Comparison of ENCODE assay signal across 23 mouse cellular contexts in the genomic region with DNA sequence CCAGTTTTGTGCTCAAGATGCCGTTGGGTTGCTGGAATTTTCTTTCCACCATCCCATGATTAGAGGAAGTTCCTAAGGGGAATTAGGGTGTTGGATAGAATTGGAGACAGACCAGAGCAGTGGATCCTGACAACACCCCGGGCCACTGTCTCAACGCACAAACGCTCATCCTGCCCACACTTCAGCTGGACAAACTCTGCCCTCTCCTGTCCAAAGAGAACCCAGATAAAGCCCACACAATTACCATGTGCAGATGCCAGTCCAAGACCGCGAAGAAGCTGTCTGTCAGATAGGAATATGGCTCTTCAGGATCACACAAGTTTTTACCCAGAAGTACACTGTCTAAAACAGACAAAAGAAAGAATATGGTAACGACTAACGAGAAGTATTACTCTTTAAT.
DNase-seq lines count a peak whose midpoint lies in the region; ATAC-seq and TF ChIP-seq lines count a peak whose summit lies in the region.
"Had no signal": no experiment of that assay in that cellular context is flagged by ENCODE, and none has a peak within 500 bp of the region (broad histone marks: within the 10 kb centered on the region; RNA-seq: fewer than 3 reads in every experiment).

No protein-coding gene starts in this region.

- no peak overlapping the region for H3K27ac ChIP-seq in kidney, adult 2 months (ENCODE audit: insufficient read depth, low read depth, low read length)
- H3K27ac ChIP-seq in midbrain, postnatal 0 days (ENCODE audit: low read depth, low read length), result no peak overlapping the region
- H3K27ac ChIP-seq in midbrain, embryonic 15.5 days, result no peak overlapping the region
- H3K27ac ChIP-seq: embryonic facial prominence, embryonic 12.5 days; forebrain, embryonic 13.5 days; hindbrain, embryonic 14.5 days; intestine, embryonic 15.5 days; limb, embryonic 10.5 days; liver, embryonic 15.5 days; neural tube, embryonic 12.5 days had no signal

- H3K9me3 ChIP-seq in midbrain, postnatal 0 days (ENCODE audit: low read length), result no peaks in the 10 kb centered on the region
- H3K9me3 ChIP-seq in midbrain, embryonic 15.5 days, result no peaks in the 10 kb centered on the region
- H3K9me3 ChIP-seq: embryonic facial prominence, embryonic 12.5 days; forebrain, embryonic 13.5 days; intestine, embryonic 15.5 days; limb, embryonic 10.5 days; liver, embryonic 15.5 days; neural tube, embryonic 12.5 days had no signal

- DNase-seq in cerebellum, postnatal 10 days, result peak; percentile 21 to 29
- no peak for DNase-seq in cerebellum, adult 11-12 months
- no peak for DNase-seq in kidney, adult 2 months
- no peak for DNase-seq in kidney, adult 11 months
- peak; percentile 19 for DNase-seq in midbrain, postnatal 0 days (ENCODE audit: low spot score)
- no peak for DNase-seq in thymus, postnatal 36 days
- DNase-seq: adrenal gland, adult 8-10 months; gastrocnemius, postnatal 25 days; heart, postnatal 14 days; kidney, postnatal 10 days; thymus, postnatal 14 days had no signal

- 72% methylated on average over 8 of the region's 8 CpGs for WGBS in kidney, adult 2 months
- 75% methylated on average over 8 of the region's 8 CpGs for WGBS in midbrain, postnatal 0 days
- WGBS in midbrain, embryonic 15.5 days, result 82% methylated on average over 8 of the region's 8 CpGs

- H3K27me3 ChIP-seq in kidney, adult 2 months (replicated peaks; ENCODE audit: control insufficient read depth, insufficient read depth, low read length), result no peaks in the 10 kb centered on the region
- H3K27me3 ChIP-seq in midbrain, postnatal 0 days (ENCODE audit: insufficient read depth, low read length), result no peaks in the 10 kb centered on the region
- H3K27me3 ChIP-seq in midbrain, embryonic 15.5 days (replicated peaks), result no peaks in the 10 kb centered on the region
- H3K27me3 ChIP-seq: embryonic facial prominence, embryonic 12.5 days; forebrain, embryonic 13.5 days; intestine, embryonic 15.5 days; liver, embryonic 15.5 days; neural tube, embryonic 12.5 days had no signal

- H3K9ac ChIP-seq in midbrain, postnatal 0 days (replicated peaks; ENCODE audit: low read length, poor library complexity, severe bottlenecking), result no peak overlapping the region
- H3K9ac ChIP-seq in midbrain, embryonic 15.5 days, result no peak overlapping the region
- H3K9ac ChIP-seq: embryonic facial prominence, embryonic 12.5 days; forebrain, embryonic 13.5 days; hindbrain, embryonic 14.5 days; intestine, embryonic 15.5 days; liver, embryonic 15.5 days; neural tube, embryonic 12.5 days had no signal

- peak; percentile 25; the same call in 1 of the 2 replicates for TF ChIP-seq CTCF in kidney, adult 2 months (conservative IDR thresholded peaks at IDR 0.05; ENCODE audit: insufficient read depth, insufficient read length, low read depth, low read length)
- TF ChIP-seq CTCF in midbrain, postnatal 0 days (IDR thresholded peaks at IDR 0.05), result peak; percentile 46

- no peak overlapping the region for H3K4me2 ChIP-seq in midbrain, postnatal 0 days (ENCODE audit: low read depth, low read length, poor library complexity, severe bottlenecking)
- H3K4me2 ChIP-seq in midbrain, embryonic 15.5 days, result no peak overlapping the region
- H3K4me2 ChIP-seq: embryonic facial prominence, embryonic 12.5 days; forebrain, embryonic 13.5 days; heart, embryonic 11.5 days; hindbrain, embryonic 14.5 days; intestine, embryonic 15.5 days; liver, embryonic 15.5 days; midbrain, embryonic 11.5 days; neural tube, embryonic 12.5 days had no signal

- H3K4me3 ChIP-seq in kidney, adult 2 months (ENCODE audit: insufficient read depth, low read depth, low read length), result no peak overlapping the region
- no peak overlapping the region for H3K4me3 ChIP-seq in midbrain, postnatal 0 days (ENCODE audit: low read depth, low read length)
- no peak overlapping the region for H3K4me3 ChIP-seq in midbrain, embryonic 15.5 days
- H3K4me3 ChIP-seq: embryonic facial prominence, embryonic 12.5 days; erythroblast, embryonic 14.5 days; forebrain, embryonic 13.5 days; intestine, embryonic 15.5 days; limb, embryonic 10.5 days; liver, embryonic 15.5 days; neural tube, embryonic 12.5 days had no signal

- no peak for ATAC-seq in midbrain, postnatal 0 days (ENCODE audit: low FRiP score)
- ATAC-seq in midbrain, embryonic 15.5 days (replicated peaks), result no peak
- ATAC-seq: forebrain, embryonic 13.5 days; intestine, embryonic 15.5 days; lung, postnatal 0 days had no signal

- no peaks in the 10 kb centered on the region for H3K4me1 ChIP-seq in kidney, adult 2 months (ENCODE audit: control insufficient read depth, insufficient read depth, low read length)
- no peaks in the 10 kb centered on the region for H3K4me1 ChIP-seq in midbrain, postnatal 0 days (ENCODE audit: insufficient read depth, low read length)
- peaks cover 3% of the 10 kb centered on the region; the same call in 1 of the 2 replicates for H3K4me1 ChIP-seq in midbrain, embryonic 15.5 days
- H3K4me1 ChIP-seq: embryonic facial prominence, embryonic 12.5 days; forebrain, embryonic 13.5 days; intestine, embryonic 15.5 days; liver, embryonic 15.5 days; neural tube, embryonic 12.5 days had no signal

- TF ChIP-seq POLR2A in kidney, adult 2 months (IDR thresholded peaks at IDR 0.05; ENCODE audit: low read depth, low read length), result no peak

- no peaks in the 10 kb centered on the region for H3K36me3 ChIP-seq in kidney, adult 2 months (ENCODE audit: control insufficient read depth, insufficient read depth, low read length)
- H3K36me3 ChIP-seq in midbrain, postnatal 0 days (ENCODE audit: insufficient read depth, low read length), result no peaks in the 10 kb centered on the region
- H3K36me3 ChIP-seq in midbrain, embryonic 15.5 days (replicated peaks), result no peaks in the 10 kb centered on the region
- H3K36me3 ChIP-seq: embryonic facial prominence, embryonic 12.5 days; intestine, embryonic 15.5 days; limb, embryonic 10.5 days; liver, embryonic 15.5 days; neural tube, embryonic 12.5 days had no signal

Comparison
In these comparisons a context has a peak if more than half of its experiments do, and no peak if none do; other contexts are left out.
1. DNase-seq: peak in cerebellum, postnatal 10 days (2 of 2) and midbrain, postnatal 0 days (single experiment); none in cerebellum, adult 11-12 months (single experiment), kidney, adult 2 months (single experiment), kidney, adult 11 months (single experiment) and thymus, postnatal 36 days (0 of 2).